Mouse (Mus musculus) common myeloid progenitor, adult 5-6 weeks (primary cell): ENCODE results near the gene Ilkap. TPM values are rescaled to one million over a fixed set of nuclear protein-coding genes. Genes with fewer than 3 reads are reported as not detected.

Experiments used
- ATAC-seq: replicated peaks from 2 replicates; pipeline ENCODE4 v1.8.0; 2016; ENCODE audit warnings: low read depth, mild to moderate bottlenecking, moderate TSS enrichment, inconsistent platforms; ENCODE audit not compliant: poor library complexity, severe bottlenecking
- total RNA-seq: library from RNA; stranded (forward); fragments of 200-1000, 187-1606 nt; gene quantifications from 2 replicates; pipeline ENCODE4 v1.2.3, GENCODE M21; 2017

Gene Ilkap
- total RNA-seq = 123 and 126 TPM in 2 replicates

GRCm38 (mm10) chr1:91398260-91399062 is at the start of gene Ilkap:
TSS of gene Ilkap (minus strand) at chr1:91398815.
- ATAC-seq = peak; percentile 71

DNA sequence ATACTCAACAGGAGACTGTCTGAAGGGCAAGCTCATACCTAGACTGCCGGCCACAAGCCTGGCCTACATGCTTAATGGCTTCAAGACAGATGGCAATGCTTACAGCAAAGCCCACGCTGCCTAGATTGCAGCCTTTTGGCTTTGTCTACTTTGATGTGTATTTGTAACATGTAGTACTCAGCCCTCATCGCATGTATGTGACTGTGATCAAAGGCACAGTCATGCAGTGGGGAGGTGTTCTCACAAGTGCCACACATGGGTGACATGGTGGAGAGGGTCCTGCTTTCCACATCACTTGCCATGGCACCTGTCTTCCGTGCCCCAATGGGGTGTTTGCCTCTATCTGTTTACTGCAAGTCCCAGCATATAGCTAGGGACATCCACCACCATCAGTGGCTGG is 47.9 kb upstream of the Ilkap start:
- no peak for ATAC-seq

- ATAC-seq = no peak
These were observed 47.4 kb upstream of the Ilkap start for GRCm38 (mm10) chr1:91446060-91446459.

- no peak for ATAC-seq
These were observed 46.5 kb upstream of the Ilkap start for GRCm38 (mm10) chr1:91444841-91445830.

DNA sequence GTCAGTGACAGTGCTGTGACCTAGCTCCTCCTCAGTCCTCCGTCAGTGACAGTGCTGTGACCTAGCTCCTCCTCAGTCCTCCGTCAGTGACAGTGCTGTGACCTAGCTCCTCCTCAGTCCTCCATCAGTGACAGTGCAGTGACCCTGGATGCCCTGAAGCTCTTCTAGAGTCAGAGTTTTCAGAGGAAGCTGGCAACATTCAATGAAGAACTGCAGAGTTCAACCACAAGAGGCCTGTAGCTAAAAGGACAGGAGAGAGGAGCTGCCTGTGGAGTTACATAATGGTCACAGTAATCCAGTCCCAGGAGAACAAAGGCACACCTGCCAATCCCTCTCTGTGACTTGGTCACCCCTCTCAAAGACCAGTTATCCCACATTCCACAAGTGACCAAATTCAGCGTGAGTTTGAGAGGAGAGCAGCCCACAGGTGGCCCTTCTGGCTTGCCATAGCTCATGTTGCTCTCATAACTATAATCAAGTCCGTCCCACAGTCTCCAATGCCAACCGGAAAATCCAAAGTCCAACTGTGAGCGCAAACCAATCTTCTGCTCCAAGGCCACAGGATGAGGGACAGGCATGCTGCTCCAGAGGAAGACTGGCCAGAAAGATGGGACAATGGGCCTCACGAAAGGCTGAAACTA is 43.9 kb upstream of the Ilkap start:
- ATAC-seq = no peak

DNA sequence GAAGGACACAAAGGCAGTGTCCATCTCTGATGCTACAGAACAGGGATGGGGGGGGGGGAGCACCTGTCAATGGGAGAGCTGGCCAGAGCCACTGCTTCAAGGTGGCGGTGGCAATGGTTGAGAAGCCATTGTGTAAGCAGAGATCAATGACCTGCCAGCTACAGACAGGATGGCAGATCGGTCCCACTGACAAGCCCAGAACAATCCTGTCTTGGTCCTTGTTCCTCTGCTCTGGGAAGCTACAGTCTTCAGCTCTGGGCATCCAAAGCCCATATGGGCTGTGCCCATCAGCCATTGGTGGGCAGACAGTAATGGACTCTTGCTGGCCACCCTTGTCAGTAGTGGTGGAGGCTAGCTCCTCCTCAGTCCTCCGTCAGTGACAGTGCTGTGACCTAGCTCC is 43.2 kb upstream of the Ilkap start:
- no peak for ATAC-seq

DNA sequence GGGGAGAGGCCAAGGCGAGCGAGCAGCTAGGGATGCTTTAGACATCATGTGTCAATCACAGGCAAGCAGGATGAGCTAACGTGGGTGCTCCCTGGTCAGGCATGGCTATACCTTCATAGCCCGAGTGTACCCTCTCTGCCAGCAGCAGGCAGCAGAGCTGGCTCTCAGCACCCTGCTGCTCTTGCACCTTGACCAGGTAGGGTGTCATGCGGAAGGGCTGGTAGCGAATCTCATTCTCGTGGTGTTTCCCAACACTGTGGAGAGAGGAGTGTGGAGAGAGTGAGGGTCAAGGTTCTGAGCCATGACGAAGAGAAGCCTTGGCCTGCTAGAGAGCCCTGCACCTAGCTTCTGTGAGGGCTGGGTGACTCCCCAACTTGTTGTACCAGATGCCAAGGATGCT is 41.2 kb upstream of the Ilkap start:
- no peak for ATAC-seq

GRCm38 (mm10) chr1:91437573-91437972 is 39.0 kb upstream of the Ilkap start:
- ATAC-seq = 0 out of 2 replicates have a peak, but pooled peaks have one; percentile 34

DNA sequence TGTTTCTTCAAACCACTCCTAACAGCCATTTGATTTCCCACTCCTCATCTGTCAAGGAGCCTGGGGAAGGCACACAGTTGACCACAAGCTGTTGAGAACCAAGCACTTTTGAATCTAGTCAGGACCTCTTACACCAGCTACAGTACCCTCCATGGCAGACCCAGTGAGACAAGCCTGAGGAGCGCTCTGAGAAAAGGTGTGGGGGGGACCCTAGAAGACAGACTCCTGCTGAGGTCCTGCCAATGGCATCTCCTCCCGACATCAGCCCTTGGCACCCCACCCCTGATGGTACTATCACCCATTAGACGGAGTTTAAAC is 38.4 kb upstream of the Ilkap start:
- ATAC-seq = no peak

- ATAC-seq = peak; percentile 34; the same call in 1 of the 2 replicates
These were observed 37.9 kb upstream of the Ilkap start for GRCm38 (mm10) chr1:91436380-91437082.

- no peak for ATAC-seq
These were observed 37.1 kb upstream of the Ilkap start for GRCm38 (mm10) chr1:91435606-91436130.

DNA sequence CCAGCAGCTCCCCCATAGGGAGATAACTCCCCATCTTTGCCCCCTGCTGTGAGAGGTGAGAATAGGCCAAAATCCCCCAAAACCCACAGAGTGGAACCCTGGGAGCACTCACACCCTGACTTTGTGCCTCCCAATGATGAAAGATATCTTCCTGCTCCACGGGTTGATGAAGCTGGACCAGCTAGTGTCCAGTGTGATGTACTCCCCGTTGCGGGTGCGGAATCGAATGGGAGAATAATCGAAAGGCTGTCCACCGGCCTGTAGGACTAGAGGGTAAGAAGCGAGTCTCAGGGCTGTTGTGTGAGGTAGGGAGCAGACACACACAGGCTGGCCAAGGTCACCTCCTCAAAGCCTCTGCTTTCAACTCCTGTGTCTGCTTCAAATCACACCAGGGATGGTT is 36.3 kb upstream of the Ilkap start:
- no peak for ATAC-seq

GRCm38 (mm10) chr1:91430761-91431160 is 32.1 kb upstream of the Ilkap start:
- ATAC-seq = no peak

- ATAC-seq = no peak
These were observed 30.6 kb upstream of the Ilkap start for GRCm38 (mm10) chr1:91429212-91429611.

- ATAC-seq = peak; percentile 90
These were observed 30.0 kb upstream of the Ilkap start for GRCm38 (mm10) chr1:91428614-91429013.

- no peak for ATAC-seq
These were observed 27.8 kb upstream of the Ilkap start for GRCm38 (mm10) chr1:91426397-91426796.

GRCm38 (mm10) chr1:91420601-91421065 is 22.0 kb upstream of the Ilkap start:
- no peak for ATAC-seq

DNA sequence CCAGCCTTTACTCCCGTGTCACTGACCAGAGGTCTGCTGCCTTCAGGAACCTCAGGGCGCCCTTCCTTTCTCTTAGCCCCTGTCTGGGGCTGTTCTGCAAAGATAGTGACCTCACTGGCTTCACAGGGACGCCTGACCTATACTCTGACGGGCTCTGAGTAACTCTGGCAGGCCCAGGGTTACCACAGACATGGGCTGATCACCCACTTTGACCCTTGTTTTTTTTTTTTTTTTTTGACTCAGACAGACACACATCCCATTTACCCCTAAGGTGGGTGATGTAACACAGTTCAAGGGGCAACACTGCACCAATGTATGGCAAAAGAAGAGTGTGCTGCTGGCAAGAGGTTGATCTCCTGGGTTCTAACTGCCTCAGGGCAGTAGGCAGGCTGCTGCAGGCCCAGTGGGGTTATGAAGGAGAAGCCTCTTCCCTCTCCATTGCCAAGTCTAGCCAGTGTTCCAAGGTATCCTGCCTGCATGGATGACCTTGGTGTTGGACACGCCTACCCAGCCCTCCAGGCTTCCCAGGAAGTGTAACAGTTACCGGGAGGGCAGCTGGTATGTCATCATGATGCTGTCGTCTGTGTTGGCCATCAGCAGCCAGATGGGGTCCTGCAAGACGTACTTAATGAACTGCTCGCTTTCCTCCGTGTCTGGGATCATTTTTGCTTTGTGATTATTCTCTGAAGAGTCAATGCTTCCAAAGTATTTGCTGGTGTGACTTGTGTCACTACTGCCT is 21.4 kb upstream of the Ilkap start:
- no peak for ATAC-seq

GRCm38 (mm10) chr1:91417991-91418390 is 19.4 kb upstream of the Ilkap start:
- no peak for ATAC-seq
